Mouse (Mus musculus): Measurements from ENCODE around the gene Fam169b.

GRCm38 (mm10) chr7:68395707-68396333 lies 122.2 kb downstream of the Fam169b start:
- TF ChIP-seq CTCF (IDR thresholded peaks at IDR 0.05; ENCODE audit: low read depth) (no peak), EP300 (IDR thresholded peaks at IDR 0.05; ENCODE audit: low read depth) (no peak)
